Mouse (Mus musculus): ENCODE measurements around the gene Ccdc155. TPM values are rescaled to one million over a fixed set of nuclear protein-coding genes. Genes with fewer than 3 reads are reported as not detected.

Ccdc155 gene
- polyA plus RNA-seq, 1 experiment from 2014 or later: 0.27 TPM

DNA sequence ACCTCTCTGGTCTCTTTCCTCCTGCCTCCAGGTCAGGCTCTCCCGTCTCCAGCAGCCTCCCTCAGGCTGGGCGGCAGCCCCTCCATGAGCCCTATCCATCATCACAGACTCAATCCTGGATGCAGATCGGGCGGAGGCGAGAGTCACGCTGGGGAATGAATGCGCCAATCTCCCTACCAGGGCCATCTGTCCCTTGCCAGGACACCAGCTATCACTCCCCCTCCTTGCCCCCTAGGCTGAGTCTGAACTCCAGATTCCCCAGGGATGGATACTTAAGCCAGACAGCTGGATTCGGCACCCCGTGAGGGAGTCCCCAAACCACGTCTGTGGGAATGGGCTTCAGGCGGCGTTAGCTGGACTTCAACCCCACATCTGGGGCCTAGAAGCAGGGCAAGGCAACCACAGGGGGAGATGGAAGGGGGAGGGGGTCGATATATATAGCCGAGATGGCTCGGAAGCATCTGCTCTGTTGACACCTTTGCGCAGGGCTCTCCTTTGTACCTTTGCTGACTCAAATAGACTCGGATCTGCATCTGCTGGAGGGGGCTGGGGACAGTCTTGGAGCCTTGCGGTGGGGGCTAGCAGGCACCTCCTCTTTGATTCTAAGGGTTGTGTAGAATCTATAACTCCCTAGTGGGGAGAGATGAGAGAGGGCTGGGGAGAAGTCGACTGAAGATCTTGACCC is 36.8 kb downstream of the Ccdc155 start:
- no peak for ATAC-seq (ENCODE audit: insufficient read depth, low FRiP score, low TSS enrichment)
- WGBS: 3% methylated on average over 19 of the region's 19 CpGs
- Histone ChIP-seq H3K27ac (ENCODE audit: low read depth, low read length) (no peak overlapping the region), H3K36me3 (ENCODE audit: control insufficient read depth, insufficient read depth, low read length) (no peaks in the 10 kb centered on the region; the same call in 1 of the 2 replicates), H3K9ac (ENCODE audit: low read length) (no peak overlapping the region), H3K9me3 (ENCODE audit: control insufficient read depth, low read length) (peaks cover 8% of the 10 kb centered on the region), H3K4me1 (ENCODE audit: control insufficient read depth, insufficient read depth, low read length) (peaks cover 3% of the 10 kb centered on the region), H3K4me3 (ENCODE audit: low read depth, low read length) (no peak overlapping the region), H3K27me3 (ENCODE audit: control insufficient read depth, insufficient read depth, low read length) (peaks cover 66% of the 10 kb centered on the region), H3K4me2 (ENCODE audit: low read depth) (no peak overlapping the region)
- DNase-seq (ENCODE audit: low spot score): peak; percentile 60

DNA sequence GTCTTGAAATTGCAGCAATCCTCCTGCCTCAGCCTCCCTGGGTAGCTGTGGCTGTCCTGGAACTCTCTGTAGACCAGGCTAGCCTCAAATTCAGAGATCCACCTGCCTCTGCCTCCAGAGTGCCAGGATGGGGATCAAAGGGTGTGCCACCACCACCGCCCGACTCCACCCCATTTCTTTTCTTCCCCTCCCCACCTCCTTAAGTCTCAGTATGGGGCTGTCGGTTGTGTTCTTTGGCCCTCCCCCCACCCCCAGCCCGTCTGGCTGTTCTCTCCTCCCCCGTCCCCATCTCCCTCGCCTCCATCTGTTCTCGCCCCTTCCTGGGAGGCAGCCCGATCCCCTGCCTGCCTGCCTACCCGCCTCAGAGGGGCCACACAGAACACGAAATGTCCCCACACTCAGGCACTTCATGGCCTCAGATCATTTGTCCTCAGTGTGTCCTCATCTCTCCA is 37.7 kb downstream of the Ccdc155 start:
- H3K9me3 ChIP-seq (ENCODE audit: control insufficient read depth, low read length): peaks cover 8% of the 10 kb centered on the region
- H3K9ac ChIP-seq (ENCODE audit: low read length): no peak overlapping the region
- H3K27me3 ChIP-seq (ENCODE audit: control insufficient read depth, insufficient read depth, low read length): peaks cover 72% of the 10 kb centered on the region
- H3K36me3 ChIP-seq (ENCODE audit: control insufficient read depth, insufficient read depth, low read length): no peaks in the 10 kb centered on the region; the same call in 1 of the 2 replicates
- H3K4me3 ChIP-seq (ENCODE audit: low read depth, low read length): no peak overlapping the region
- peaks cover 9% of the 10 kb centered on the region for H3K4me1 ChIP-seq (ENCODE audit: control insufficient read depth, insufficient read depth, low read length)
- WGBS: 15% methylated on average over 10 of the region's 10 CpGs
- DNase-seq (ENCODE audit: low spot score) (no peak), ATAC-seq (ENCODE audit: insufficient read depth, low FRiP score, low TSS enrichment) (no peak)
- H3K27ac ChIP-seq (ENCODE audit: low read depth, low read length): no peak overlapping the region
- H3K4me2 ChIP-seq (ENCODE audit: low read depth): no peak overlapping the region

DNA sequence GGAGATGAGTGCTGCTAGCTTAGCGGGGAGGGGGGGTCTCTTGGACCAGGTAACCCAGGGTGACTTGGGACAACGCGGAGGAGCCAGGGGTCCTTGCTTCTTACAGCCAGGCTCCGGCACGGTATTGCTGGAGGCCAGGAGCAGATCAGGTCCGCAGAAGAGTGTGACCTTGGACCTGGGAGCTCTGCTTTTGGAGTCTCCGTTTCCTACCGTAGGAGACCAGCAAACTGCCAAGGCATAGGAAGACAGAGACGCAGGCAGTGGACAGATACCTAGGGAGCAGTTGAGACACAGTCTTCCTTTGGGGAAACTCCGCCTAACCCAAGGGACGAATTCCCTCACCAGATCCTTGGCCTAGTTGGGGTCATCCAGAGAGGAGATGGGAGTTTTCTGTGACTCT is 39.0 kb downstream of the Ccdc155 start:
- H3K27me3 ChIP-seq (ENCODE audit: control insufficient read depth, insufficient read depth, low read length): peaks cover 72% of the 10 kb centered on the region
- no peaks in the 10 kb centered on the region for H3K36me3 ChIP-seq (ENCODE audit: control insufficient read depth, insufficient read depth, low read length)
- H3K9me3 ChIP-seq (ENCODE audit: control insufficient read depth, low read length): peaks cover 8% of the 10 kb centered on the region
- H3K4me3 ChIP-seq (ENCODE audit: low read depth, low read length): no peak overlapping the region
- H3K4me2 ChIP-seq (ENCODE audit: low read depth): no peak overlapping the region
- H3K9ac ChIP-seq (ENCODE audit: low read length): no peak overlapping the region
- WGBS: 41% methylated on average over 11 of the region's 11 CpGs
- peaks cover 9% of the 10 kb centered on the region for H3K4me1 ChIP-seq (ENCODE audit: control insufficient read depth, insufficient read depth, low read length)
- ATAC-seq (ENCODE audit: insufficient read depth, low FRiP score, low TSS enrichment) (no peak), DNase-seq (ENCODE audit: low spot score) (no peak)
- H3K27ac ChIP-seq (ENCODE audit: low read depth, low read length): no peak overlapping the region

DNA sequence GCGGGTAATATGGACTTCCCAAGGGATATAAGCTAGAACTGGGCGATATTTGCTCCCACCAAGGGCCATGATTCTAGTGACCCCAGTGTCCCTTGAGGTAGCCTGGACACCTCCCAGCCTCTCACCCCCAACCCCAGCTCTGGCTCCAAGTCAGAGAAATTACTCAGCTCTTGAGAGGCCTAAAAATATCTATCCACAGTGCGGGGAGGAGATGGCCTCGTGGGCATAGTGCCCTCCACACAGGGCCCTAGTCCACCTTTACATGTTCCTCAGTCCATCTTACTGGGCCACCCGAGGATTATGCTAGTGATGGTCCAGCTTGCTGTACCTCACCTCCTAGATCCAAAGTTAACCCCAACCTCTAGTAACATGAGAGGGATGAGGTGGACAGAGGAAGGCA is 39.9 kb downstream of the Ccdc155 start:
- ATAC-seq (ENCODE audit: insufficient read depth, low FRiP score, low TSS enrichment): no peak
- no peak overlapping the region for H3K4me2 ChIP-seq (ENCODE audit: low read depth)
- WGBS: 67% methylated on average over 5 of the region's 5 CpGs
- peaks cover 9% of the 10 kb centered on the region for H3K4me1 ChIP-seq (ENCODE audit: control insufficient read depth, insufficient read depth, low read length)
- H3K27ac ChIP-seq (ENCODE audit: low read depth, low read length): no peak overlapping the region
- no peak overlapping the region for H3K9ac ChIP-seq (ENCODE audit: low read length)
- no peaks in the 10 kb centered on the region for H3K36me3 ChIP-seq (ENCODE audit: control insufficient read depth, insufficient read depth, low read length)
- no peak for DNase-seq (ENCODE audit: low spot score)
- no peak overlapping the region for H3K4me3 ChIP-seq (ENCODE audit: low read depth, low read length)
- H3K9me3 ChIP-seq (ENCODE audit: control insufficient read depth, low read length): peaks cover 7% of the 10 kb centered on the region
- H3K27me3 ChIP-seq (ENCODE audit: control insufficient read depth, insufficient read depth, low read length): peaks cover 72% of the 10 kb centered on the region

DNA sequence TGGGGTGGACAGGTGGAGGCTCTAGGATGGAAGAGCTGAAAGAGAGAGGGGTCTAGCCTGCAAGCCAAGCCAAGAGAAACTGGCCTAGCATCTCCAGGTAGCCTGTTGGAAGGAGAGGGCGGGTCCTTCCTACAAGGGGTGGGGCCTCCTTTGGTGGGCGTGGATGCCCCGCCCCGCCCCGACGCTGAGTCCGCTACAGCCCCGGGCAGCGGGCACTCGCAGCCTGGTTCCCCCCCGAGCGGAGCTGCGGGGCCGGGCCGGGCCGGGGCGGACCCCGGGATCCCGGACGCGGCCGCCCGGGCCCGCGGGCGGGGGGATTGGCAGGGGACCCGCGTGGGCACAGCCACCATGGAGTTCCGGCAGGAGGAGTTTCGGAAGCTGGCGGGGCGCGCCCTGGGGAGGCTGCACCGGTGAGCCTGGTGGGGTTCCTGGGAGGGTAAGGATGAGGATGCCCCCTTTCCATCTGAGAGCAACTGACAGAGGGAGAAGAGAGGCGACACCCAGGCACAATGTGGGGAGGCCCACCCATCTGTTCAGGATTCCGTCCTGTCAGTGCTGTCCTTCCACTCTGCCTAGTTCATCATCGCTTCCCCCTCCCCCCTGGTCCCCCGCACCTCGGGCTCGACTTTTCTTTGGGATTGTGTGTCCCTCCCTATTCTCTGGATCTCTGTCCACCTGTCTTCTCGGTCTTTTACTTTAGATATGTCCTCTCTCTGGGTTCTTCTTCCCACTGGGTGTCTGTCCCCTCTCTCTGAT is 40.8 kb downstream of the Ccdc155 start, which contains the start of gene Slc17a7:
Gene Slc17a7, plus strand, starts transcription at position 215 of the 756 bp plus-strand sequence.
- 2% methylated on average over 38 of the region's 41 CpGs for WGBS
- Histone ChIP-seq H3K36me3 (ENCODE audit: control insufficient read depth, insufficient read depth, low read length) (0 out of 2 replicates have a peak, but pooled peaks cover 3% of the 10 kb centered on the region), H3K9ac (ENCODE audit: low read length) (peak within 1 kb of the TSS; percentile 41), H3K27ac (ENCODE audit: low read depth, low read length) (no peak within 1 kb of the TSS), H3K4me1 (ENCODE audit: control insufficient read depth, insufficient read depth, low read length) (peaks cover 9% of the 10 kb centered on the region), H3K4me3 (ENCODE audit: low read depth, low read length) (peak within 1 kb of the TSS; percentile 34), H3K4me2 (ENCODE audit: low read depth) (peak within 1 kb of the TSS; percentile 55), H3K9me3 (ENCODE audit: control insufficient read depth, low read length) (no peaks in the 10 kb centered on the region), H3K27me3 (ENCODE audit: control insufficient read depth, insufficient read depth, low read length) (peaks cover 63% of the 10 kb centered on the region)
- no peak for ATAC-seq (ENCODE audit: insufficient read depth, low FRiP score, low TSS enrichment)
- peak; percentile 49 for DNase-seq (ENCODE audit: low spot score)

DNA sequence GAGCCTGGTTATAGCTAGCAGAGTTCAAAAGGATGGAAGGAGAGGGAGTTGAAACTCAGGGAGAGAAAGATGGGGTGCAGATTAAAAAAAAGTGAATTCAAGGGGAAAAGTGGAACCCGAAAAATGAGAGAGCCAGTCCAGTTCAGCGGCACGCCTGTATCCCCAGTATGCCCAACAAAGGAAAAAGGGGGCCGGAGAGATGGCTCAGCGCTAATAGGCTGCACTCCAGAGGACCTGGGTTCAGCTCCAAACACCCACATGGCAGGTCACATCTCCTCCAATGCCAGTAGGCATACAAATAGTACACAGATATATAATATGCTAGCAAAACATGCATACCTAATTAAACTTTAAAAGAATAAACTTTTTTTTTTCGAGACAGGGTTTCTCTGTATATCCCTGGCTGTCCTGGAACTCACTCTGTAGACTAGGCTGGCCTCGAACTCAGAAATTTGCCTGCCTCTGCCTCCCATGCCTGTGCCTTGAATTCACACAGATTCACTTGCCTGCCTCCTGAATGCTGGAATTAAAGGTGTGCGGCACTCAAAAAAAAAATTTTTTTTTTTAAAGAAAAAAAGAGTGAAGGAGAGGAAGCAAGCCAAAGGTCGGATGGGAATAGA is 41.6 kb downstream of the Ccdc155 start:
- H3K9ac ChIP-seq (ENCODE audit: low read length): no peak overlapping the region
- no peak overlapping the region for H3K27ac ChIP-seq (ENCODE audit: low read depth, low read length)
- H3K4me3 ChIP-seq (ENCODE audit: low read depth, low read length): no peak overlapping the region
- H3K9me3 ChIP-seq (ENCODE audit: control insufficient read depth, low read length): no peaks in the 10 kb centered on the region
- H3K4me1 ChIP-seq (ENCODE audit: control insufficient read depth, insufficient read depth, low read length): peaks cover 9% of the 10 kb centered on the region
- ATAC-seq (ENCODE audit: insufficient read depth, low FRiP score, low TSS enrichment) (no peak), DNase-seq (ENCODE audit: low spot score) (no peak)
- no peak overlapping the region for H3K4me2 ChIP-seq (ENCODE audit: low read depth)
- WGBS: 74% methylated on average over 9 of the region's 9 CpGs
- peaks cover 55% of the 10 kb centered on the region for H3K27me3 ChIP-seq (ENCODE audit: control insufficient read depth, insufficient read depth, low read length)
- 0 out of 2 replicates have a peak, but pooled peaks cover 3% of the 10 kb centered on the region for H3K36me3 ChIP-seq (ENCODE audit: control insufficient read depth, insufficient read depth, low read length)

DNA sequence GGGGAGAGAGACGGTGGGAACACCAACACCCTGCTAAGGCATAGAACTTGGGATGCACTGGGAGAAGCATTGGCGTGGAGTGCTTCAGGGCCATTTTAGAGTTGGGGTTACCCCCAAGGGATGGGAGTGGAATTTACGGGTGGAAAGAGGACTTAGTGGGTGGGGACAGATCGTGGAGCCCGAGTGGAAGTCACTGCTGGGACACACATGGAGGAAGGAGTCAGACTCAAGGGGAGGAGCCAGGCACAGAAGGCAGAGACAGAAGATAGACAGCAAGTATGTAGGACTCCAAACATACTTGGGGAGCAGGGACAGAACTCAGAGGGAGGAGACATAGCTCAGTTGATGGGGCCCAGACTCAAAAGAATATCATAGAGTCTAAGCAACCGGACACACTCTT is 42.1 kb downstream of the Ccdc155 start:
- H3K4me1 ChIP-seq (ENCODE audit: control insufficient read depth, insufficient read depth, low read length): peaks cover 9% of the 10 kb centered on the region
- 22% methylated on average over 6 of the region's 6 CpGs for WGBS
- H3K36me3 ChIP-seq (ENCODE audit: control insufficient read depth, insufficient read depth, low read length): 0 out of 2 replicates have a peak, but pooled peaks cover 3% of the 10 kb centered on the region
- H3K9ac ChIP-seq (ENCODE audit: low read length): no peak overlapping the region
- H3K9me3 ChIP-seq (ENCODE audit: control insufficient read depth, low read length): no peaks in the 10 kb centered on the region
- no peak for ATAC-seq (ENCODE audit: insufficient read depth, low FRiP score, low TSS enrichment)
- H3K27me3 ChIP-seq (ENCODE audit: control insufficient read depth, insufficient read depth, low read length): peaks cover 50% of the 10 kb centered on the region
- no peak overlapping the region for H3K27ac ChIP-seq (ENCODE audit: low read depth, low read length)
- H3K4me2 ChIP-seq (ENCODE audit: low read depth): peak overlapping the region; percentile 63
- DNase-seq (ENCODE audit: low spot score): no peak
- peak overlapping the region; percentile 23 for H3K4me3 ChIP-seq (ENCODE audit: low read depth, low read length)

DNA sequence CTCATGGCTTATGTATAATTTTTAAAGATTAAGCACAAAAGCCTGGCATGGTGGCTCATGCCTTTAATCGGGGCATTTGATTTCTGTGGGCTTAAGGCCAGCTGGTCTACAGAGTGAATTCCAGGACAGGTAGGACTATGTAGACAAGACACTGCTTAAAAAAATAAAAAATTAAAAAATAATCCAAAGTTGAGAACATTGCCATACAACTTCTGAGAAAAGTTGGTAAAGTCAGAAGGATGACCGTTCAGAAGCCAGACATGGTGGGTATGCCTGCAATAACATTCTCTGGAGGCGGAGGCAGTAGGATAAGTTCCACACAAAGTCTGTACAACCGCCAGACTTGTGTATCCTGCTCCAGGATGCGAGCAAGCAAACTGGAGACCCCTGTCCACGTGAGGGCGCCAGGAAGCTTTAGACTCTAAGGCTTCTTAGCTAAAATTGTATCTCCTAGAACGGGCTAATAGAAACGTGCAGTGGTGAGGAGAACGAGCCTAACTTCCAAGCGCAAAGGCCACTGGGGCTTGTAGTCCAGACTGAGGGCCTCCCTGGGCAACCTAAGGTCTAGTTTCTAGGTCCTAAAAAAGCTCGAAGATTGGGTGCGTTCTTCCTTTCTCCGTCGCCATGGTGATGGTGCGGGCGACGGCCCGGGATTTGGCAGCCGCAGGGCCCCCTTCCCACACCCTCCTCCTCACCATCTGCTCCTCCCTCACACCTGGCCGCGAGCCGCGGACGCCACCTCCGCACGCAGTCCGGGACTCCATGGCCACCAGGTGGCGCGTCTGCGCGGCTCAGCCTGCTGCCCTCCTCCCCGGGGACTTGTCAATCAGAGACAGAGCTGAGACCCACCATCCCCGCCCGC is 42.8 kb downstream of the Ccdc155 start:
- no peak overlapping the region for H3K9ac ChIP-seq (ENCODE audit: low read length)
- 6% methylated on average over 35 of the region's 35 CpGs for WGBS

More for the DNA sequence above, 42.8 kb downstream of the Ccdc155 start:
- Histone ChIP-seq H3K27me3 (ENCODE audit: control insufficient read depth, insufficient read depth, low read length) (peaks cover 44% of the 10 kb centered on the region), H3K4me3 (ENCODE audit: low read depth, low read length) (peak overlapping the region; percentile 23), H3K9me3 (ENCODE audit: control insufficient read depth, low read length) (no peaks in the 10 kb centered on the region), H3K36me3 (ENCODE audit: control insufficient read depth, insufficient read depth, low read length) (0 out of 2 replicates have a peak, but pooled peaks cover 3% of the 10 kb centered on the region), H3K4me1 (ENCODE audit: control insufficient read depth, insufficient read depth, low read length) (peaks cover 9% of the 10 kb centered on the region), H3K27ac (ENCODE audit: low read depth, low read length) (no peak overlapping the region), H3K4me2 (ENCODE audit: low read depth) (peak overlapping the region; percentile 63)
- ATAC-seq (ENCODE audit: insufficient read depth, low FRiP score, low TSS enrichment) (peak; percentile 77), DNase-seq (ENCODE audit: low spot score) (peak; percentile 88)

Measured in neural tube, embryonic 11.5 days (tissue).